Mouse (Mus musculus) CD4-positive, CD25-positive, alpha-beta regulatory T cell, adult 4 months (primary cell): Measurements from ENCODE around the gene Apbb2. TPM values are rescaled to one million over a fixed set of nuclear protein-coding genes. Genes with fewer than 3 reads are reported as not detected.

ENCODE experiments used
- ATAC-seq: one replicate; pipeline ENCODE4 v1.8.0; 2017
- polyA plus RNA-seq, 2 experiments: library from polyadenylated mRNA; unstranded; fragments of 100-300 nt; shearing (Covaris generic); gene quantifications; one replicate each; pipeline ENCODE4 v1.2.1; 2017

The Apbb2 gene
- polyA plus RNA-seq, 2 experiments from 2014 or later, result 0.93 to 6.7 TPM

GRCm38 (mm10) chr5:66413402-66413801 lies 205.2 kb downstream of the Apbb2 start:
- ATAC-seq, result no peak

- no peak for ATAC-seq
Measured at GRCm38 (mm10) chr5:66412821-66413220, 205.8 kb downstream of the Apbb2 start.

- ATAC-seq, result no peak
Measured at GRCm38 (mm10) chr5:66408546-66408945, 210.0 kb downstream of the Apbb2 start.

DNA sequence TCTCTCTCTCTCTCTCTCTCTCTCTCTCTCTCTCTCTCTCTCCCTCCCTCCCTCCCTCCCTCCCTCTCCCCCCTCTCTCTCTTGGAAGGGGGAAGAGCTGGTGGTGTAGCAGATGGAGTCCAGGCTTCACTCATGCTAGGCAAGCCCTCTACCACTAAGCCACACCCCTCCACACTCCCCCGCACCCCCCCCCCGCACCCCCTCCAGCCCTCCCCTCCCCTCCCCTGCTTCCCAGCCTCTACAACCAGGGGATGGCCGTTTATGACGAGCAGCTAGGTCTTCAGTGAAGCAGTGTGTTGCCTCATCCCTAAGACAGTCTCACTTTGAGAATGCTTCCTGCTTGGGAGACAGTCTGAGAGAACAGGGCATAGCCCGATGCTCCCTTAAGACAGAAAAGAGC lies 210.6 kb downstream of the Apbb2 start:
- no peak for ATAC-seq

DNA sequence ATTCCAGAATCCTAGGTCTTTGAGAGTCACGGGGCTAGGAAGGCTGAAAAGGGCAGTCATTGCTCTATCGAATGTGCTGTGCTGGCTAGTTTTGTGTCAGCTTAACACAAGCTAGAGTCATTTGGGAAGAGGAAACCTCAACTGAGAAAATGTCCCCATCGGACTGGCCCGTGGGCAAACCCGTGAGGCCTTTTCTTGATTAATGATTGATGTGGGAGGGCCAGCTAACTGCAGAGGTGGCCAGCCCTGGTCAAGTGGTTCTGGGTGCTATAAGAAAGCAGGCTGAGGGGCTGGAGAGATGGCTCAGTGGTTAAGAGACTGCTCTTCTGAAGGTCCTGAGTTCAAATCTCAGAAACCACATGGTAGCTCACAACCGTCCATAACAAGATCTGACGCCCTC lies 212.2 kb downstream of the Apbb2 start:
- no peak for ATAC-seq

- ATAC-seq, result no peak
Measured at GRCm38 (mm10) chr5:66405731-66406399, 212.7 kb downstream of the Apbb2 start.

GRCm38 (mm10) chr5:66405305-66405704 lies 213.3 kb downstream of the Apbb2 start:
- ATAC-seq, result no peak

DNA sequence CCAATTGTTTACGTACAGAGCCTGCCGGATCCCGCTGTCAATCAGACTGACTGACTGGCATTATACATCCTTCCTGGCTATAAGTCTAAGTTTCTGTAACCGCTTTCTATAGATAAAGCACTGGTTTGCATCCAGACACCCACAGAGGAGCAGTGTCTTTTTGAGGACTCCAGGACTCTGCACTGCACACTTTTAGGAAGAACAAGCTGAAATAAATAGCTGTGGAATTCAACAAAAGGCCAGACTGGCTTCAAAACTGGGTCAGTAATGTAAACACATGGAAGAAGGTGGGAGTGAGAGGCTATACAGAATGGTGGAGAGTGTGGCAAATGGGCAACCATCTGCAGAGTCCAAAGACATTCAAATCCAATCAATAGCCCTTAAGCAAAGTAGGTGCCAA lies 218.0 kb downstream of the Apbb2 start:
- no peak for ATAC-seq

GRCm38 (mm10) chr5:66399264-66399620 lies 219.3 kb downstream of the Apbb2 start:
- ATAC-seq, result no peak

DNA sequence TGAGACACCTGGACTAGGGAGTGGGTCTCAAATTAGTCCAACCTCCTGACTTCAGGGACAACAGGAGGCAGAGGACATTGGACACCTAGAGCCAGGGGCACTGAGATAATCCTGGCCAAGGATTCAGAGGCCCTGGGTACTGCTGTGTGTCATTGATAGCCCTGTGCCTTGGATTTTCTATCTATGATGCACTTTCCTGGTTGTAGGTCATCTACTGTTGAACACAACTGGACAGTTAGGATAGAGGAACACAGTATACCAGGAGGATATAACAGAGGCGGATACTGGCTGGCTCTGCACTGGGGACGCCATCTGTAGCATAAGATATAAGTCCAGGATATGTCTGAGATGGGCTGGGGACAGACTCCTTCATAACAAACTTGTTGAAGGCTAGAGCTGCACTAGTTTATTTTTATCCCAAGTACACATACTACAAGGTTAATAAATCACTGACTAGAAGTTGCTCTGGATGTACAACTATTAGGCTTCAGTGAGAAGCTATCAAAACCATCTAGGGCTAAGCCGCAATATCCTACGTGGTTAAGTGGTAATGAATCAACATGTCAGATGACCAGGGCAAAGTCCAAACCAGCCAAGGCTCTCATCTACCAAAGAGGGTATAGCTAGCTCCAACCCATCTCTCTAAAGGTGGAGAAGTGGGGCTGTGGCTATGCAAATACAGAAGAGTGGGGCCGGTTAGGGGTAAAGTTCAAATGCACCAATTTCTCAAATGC lies 219.9 kb downstream of the Apbb2 start:
- no peak for ATAC-seq

- ATAC-seq, result no peak
Measured at GRCm38 (mm10) chr5:66393767-66394446, 224.7 kb downstream of the Apbb2 start.

GRCm38 (mm10) chr5:66392861-66393529 lies 225.6 kb downstream of the Apbb2 start:
- no peak for ATAC-seq

DNA sequence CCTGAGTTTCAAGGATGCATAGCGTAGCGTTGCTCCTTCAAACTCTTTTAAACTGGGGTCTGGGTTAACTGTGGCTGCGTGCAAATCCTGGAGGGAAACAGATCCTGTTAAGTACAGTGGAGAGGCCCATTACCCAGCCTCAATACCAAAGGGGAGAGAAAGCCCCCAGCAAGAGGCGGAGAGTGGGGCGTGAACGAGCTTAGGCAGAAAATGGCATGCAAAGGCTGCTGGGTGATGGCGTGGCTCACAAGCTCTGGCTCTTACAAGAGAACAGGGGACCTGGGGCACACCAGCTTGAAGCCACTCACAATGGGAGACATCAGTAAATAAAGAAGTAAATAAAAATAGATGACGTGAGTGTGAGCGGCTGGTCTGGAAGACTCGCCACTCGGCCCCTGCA lies 226.8 kb downstream of the Apbb2 start:
- ATAC-seq, result no peak

GRCm38 (mm10) chr5:66391299-66391698 lies 227.3 kb downstream of the Apbb2 start:
- no peak for ATAC-seq

DNA sequence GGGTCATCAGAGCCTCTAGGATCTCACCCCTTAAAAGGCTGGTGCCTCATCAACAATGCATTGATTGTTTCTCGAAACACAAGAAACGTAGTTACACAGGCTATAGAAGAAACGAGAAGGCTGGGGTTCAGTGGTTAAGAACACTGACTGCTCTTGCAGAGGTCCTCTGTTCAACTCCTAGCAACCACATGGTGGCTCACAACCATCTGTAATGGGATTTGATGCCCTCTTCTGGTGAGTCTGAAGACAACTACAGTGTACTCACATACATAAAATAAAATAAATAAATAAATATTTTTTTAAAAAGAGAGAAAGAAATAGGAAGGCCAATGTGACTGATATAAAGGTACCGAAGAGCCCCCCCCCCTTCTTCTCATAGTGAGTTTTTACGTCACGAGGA lies 228.0 kb downstream of the Apbb2 start:
- ATAC-seq, result no peak

DNA sequence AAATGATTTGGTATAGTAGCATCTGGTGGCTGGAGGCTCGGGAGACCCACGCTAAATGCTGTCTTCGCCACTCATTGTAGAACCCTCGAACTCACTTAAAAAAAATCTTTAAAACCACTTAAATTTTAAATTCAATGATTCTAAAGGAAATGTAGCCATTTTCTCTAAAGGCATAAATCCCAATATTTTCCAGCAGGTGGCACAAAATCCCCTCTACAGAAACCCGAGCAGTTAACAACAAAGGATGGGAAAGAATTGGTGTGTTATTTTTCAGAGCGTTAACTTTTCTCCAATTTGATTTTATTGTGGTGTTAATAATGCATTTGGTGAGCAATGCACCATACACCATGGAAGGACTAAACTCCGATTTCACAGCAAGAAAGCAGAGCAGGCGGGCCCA lies 231.1 kb downstream of the Apbb2 start:
- no peak for ATAC-seq

- no peak for ATAC-seq
Measured at GRCm38 (mm10) chr5:66385636-66386035, 232.9 kb downstream of the Apbb2 start.

DNA sequence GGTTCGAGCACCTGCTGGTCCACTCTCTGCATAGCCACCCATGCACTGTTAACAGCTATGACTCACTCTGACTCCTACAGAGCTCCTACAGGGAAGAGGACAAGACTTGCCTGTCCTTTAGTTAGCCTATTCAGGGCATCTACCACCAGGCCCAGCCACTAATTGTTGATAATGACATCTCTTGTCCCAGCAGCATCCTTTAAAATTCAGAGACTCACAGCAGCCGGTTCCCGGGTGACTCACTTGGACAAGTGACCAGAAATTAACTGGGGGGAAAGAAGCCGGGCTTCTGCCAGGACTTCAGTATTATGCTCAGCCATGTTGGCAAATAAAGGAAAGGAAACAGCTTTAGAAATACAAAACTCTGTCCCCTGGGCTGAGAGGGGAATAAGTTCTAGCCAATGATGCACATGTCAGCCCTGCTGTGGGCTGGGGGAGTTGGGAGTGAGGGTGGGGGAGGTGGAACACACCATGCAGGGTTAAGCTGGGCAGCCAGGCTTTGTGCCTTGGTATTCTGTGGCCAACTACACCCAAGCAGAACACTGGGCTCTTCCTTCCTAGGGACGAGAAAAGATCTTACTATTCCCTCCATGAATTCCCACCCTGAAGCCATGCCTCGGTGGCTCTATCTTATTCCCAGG lies 233.7 kb downstream of the Apbb2 start:
- ATAC-seq, result no peak

DNA sequence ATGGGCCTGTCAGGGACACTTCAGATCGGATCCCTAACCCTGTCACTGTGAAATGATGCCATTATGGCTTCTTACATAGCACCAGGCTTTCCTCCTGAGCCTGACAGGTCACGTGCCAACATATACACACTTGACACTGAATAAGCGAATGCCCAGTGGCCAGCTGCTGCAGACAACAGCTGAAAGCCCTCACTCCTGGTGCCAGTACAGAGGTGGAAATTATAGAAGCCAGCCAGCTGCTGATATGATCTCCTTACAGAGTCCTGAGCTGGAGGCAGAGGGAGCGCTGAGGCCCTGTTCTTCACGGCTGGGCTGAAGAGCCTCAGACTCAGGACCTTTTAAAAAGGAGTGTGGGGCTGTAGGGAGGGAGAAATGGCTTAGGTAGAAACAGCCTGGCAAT lies 234.5 kb downstream of the Apbb2 start:
- ATAC-seq, result no peak

- ATAC-seq, result no peak
Measured at GRCm38 (mm10) chr5:66382111-66382510, 236.5 kb downstream of the Apbb2 start.

- ATAC-seq, result no peak
Measured at GRCm38 (mm10) chr5:66378968-66379367, 239.6 kb downstream of the Apbb2 start.

- no peak for ATAC-seq
Measured at GRCm38 (mm10) chr5:66376589-66377270, 241.9 kb downstream of the Apbb2 start.
